Mouse (Mus musculus) induced T-regulatory cell, adult 2 months (primary cell): Measurements from ENCODE around the gene Olfr1305.

Experiments
- DNase-seq: peaks from one replicate; pipeline ENCODE4 v3.0.0-alpha.2; 2012; ENCODE audit warnings: low read depth

Olfr1305 gene

GRCm38 (mm10) chr2:111877049-111877448 lies at the start of gene Olfr1305:
Gene Olfr1305 (minus strand): TSS chr2:111877149.
- no peak for DNase-seq

DNA sequence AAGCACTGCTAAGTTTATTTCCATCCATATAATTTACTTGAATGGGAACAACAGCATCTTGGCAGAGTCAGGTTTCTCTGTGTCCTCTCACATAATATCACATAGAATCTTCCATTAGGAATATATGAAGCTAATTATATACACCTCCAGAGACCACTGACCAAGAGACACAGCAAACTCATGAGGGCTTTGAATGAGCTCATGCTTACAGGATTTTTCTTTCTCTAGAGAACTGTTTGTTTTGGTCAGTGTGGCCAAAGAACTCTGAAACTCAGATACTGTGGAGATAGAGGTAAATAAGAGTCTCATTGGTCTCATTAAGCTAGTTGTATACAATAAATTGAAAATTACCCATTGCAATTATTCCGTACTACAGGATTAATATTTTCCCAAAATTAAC lies 39.2 kb upstream of the Olfr1305 start, which contains the start of gene Olfr1306:
Gene Olfr1306 (minus strand): TSS at position 101 of the 400 bp plus-strand sequence.
- no peak for DNase-seq

- DNase-seq = no peak
These were observed 56.7 kb downstream of the Olfr1305 start, which contains the start of gene Olfr1303 for GRCm38 (mm10) chr2:111820240-111820639. Gene Olfr1303 (minus strand): TSS chr2:111820340.
